Mouse (Mus musculus) heart, embryonic 14.5 days (tissue): ENCODE measurements around the gene Stx4a. TPM values are rescaled to one million over a fixed set of nuclear protein-coding genes. Genes with fewer than 3 reads are reported as not detected.
A peak's percentile ranks its signal among the peaks of the same experiment; 100 is the strongest.
"Not testable (repeated sequence)": the region's sequence is repeated elsewhere in the genome, so short reads cannot be mapped to it uniquely, and the experiment has no call there.

ENCODE experiments used
- ATAC-seq: fragments of 200-750 bp; cut with Nextera tagmentation; 2 replicates; pipeline ENCODE4 v1.8.0; 2017; ENCODE audit warnings: low read depth, moderate TSS enrichment; ENCODE audit not compliant: insufficient number of reproducible peaks, insufficient read depth, low FRiP score
- H3K27ac ChIP-seq, 2 experiments: fragments of 200-500 bp in 1 of 2; fragments of 300-500 bp in 1 of 2; sonication (generic) in 1 of 2; replicated peaks in 1 of 2; 2 replicates each; pipeline ENCODE4 v1.5.1; 2012 to 2014; ENCODE audit warnings: low read depth in 2 of 2, low read length in 2 of 2, control low read depth in 1 of 2, mild to moderate bottlenecking in 1 of 2, mixed read lengths in 1 of 2; ENCODE audit not compliant: control insufficient read depth in 1 of 2, insufficient read depth in 1 of 2
- H3K27me3 ChIP-seq: fragments of 300-500 bp; sonication (generic); 2 replicates; pipeline ENCODE4 v1.6.1; 2014; ENCODE audit warnings: mild to moderate bottlenecking, low read length, control low read depth; ENCODE audit not compliant: control insufficient read depth, insufficient read depth
- H3K36me3 ChIP-seq: fragments of 300-500 bp; sonication (generic); 2 replicates; pipeline ENCODE4 v1.6.1; 2014; ENCODE audit warnings: mild to moderate bottlenecking, control low read depth, low read length, mixed read lengths; ENCODE audit not compliant: control insufficient read depth, insufficient read depth
- H3K4me1 ChIP-seq, 2 experiments: fragments of 200-500 bp in 1 of 2; fragments of 300-500 bp in 1 of 2; sonication (generic) in 1 of 2; 2 replicates each; pipeline ENCODE4 v1.6.1; 2012 to 2014; ENCODE audit warnings: low read length in 2 of 2, control low read depth in 1 of 2, mixed read lengths in 1 of 2; ENCODE audit not compliant: control insufficient read depth in 2 of 2, insufficient read depth in 2 of 2
- H3K4me2 ChIP-seq: fragments of 300-500 bp; sonication (generic); 2 replicates; pipeline ENCODE4 v1.6.1; 2014; ENCODE audit warnings: mild to moderate bottlenecking, low read length
- H3K4me3 ChIP-seq, 2 experiments: fragments of 200-500 bp in 1 of 2; fragments of 300-500 bp in 1 of 2; sonication (generic) in 1 of 2; 2 replicates each; pipeline ENCODE4 v1.5.1; 2012 to 2014; ENCODE audit warnings: low read length in 2 of 2, mild to moderate bottlenecking in 2 of 2, control low read depth in 1 of 2, low read depth in 1 of 2, moderate library complexity in 1 of 2; ENCODE audit not compliant: control insufficient read depth in 1 of 2, insufficient read depth in 1 of 2
- H3K9ac ChIP-seq: fragments of 300-500 bp; sonication (generic); 2 replicates; pipeline ENCODE4 v1.6.1; 2014; ENCODE audit warnings: mild to moderate bottlenecking, low read length
- H3K9me3 ChIP-seq: fragments of 300-500 bp; sonication (generic); 2 replicates; pipeline ENCODE4 v1.6.1; 2016; ENCODE audit warnings: low read length, control low read depth; ENCODE audit not compliant: control insufficient read depth
- WGBS: fragments of 180-500 bp; shearing (Covaris S2); extraction: QIAGEN DNeasy Blood & Tissue Kit; methylation state at CpG from one replicate; pipeline ENCODE4 v1.1.7; 2014; 5-methylcytosine and 5-hydroxymethylcytosine counted together
- polyA plus RNA-seq: library from polyadenylated mRNA; unstranded; fragments of >200 nt; fragmentation: Nextera tagmentation; extraction: Ambion mirVana; gene quantifications from 2 replicates; pipeline ENCODE4 v1.2.1, GENCODE M21; 2014

The Stx4a gene
- polyA plus RNA-seq, 1 experiment from 2014 or later, result 28.8 TPM

GRCm38 (mm10) chr7:127895891-127896290 is 71.8 kb downstream of the Stx4a start:
- Histone ChIP-seq H3K4me3 (peak overlapping the region in 1 of 2 experiments; percentile 67; a peak in 1 of 4 replicates), H3K36me3 (peaks cover 24% of the 10 kb centered on the region), H3K4me2 (peak overlapping the region; percentile 87; the same call in 1 of the 2 replicates)
- not testable (repeated sequence) for H3K9ac ChIP-seq, ATAC-seq, H3K4me1 ChIP-seq, H3K27me3 ChIP-seq, H3K9me3 ChIP-seq, H3K27ac ChIP-seq
- 64% methylated on average over 7 of the region's 7 CpGs for WGBS

- peaks cover 6 to 7% of the 10 kb centered on the region in 2 experiments; a peak in 3 of 4 replicates for H3K4me1 ChIP-seq
- H3K4me2 ChIP-seq, result no peak overlapping the region
- H3K36me3 ChIP-seq, result peaks cover 22% of the 10 kb centered on the region
Measured at GRCm38 (mm10) chr7:127896384-127896783, 72.3 kb downstream of the Stx4a start.

DNA sequence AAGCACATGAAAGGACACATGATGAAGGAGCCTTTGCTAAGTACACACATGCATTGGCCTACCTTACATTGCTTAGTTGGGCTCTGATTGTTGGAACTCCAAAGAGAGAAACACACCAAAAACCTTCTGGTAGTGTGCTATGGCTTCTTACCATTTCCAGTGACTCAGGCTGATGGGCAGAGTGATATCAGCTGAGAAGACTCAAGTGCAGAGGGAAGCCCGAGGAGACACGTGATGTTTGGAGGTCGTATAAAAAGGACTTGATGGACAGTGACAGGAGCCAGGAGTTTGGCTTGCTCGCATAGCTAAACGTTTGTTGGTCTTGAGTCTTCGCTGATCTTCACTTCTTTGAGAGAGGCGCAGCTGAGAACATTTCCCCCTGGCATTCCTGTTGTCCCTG is 73.4 kb downstream of the Stx4a start:
- WGBS, result 83% methylated on average over 7 of the region's 7 CpGs

More at GRCm38 (mm10) chr7:127896384-127896783, 72.3 kb downstream of the Stx4a start:
- WGBS, result 55% methylated on average over 13 of the region's 13 CpGs
- Histone ChIP-seq H3K4me3 (no peak overlapping the region), H3K27me3 (no peaks in the 10 kb centered on the region), H3K9ac (no peak overlapping the region), H3K27ac (no peak overlapping the region), H3K9me3 (no peaks in the 10 kb centered on the region)
- no peak for ATAC-seq

GRCm38 (mm10) chr7:127898179-127898956 is 74.3 kb downstream of the Stx4a start:
- Histone ChIP-seq H3K4me1 (peaks cover 6 to 7% of the 10 kb centered on the region in 2 experiments; a peak in 3 of 4 replicates), H3K27me3 (no peaks in the 10 kb centered on the region), H3K4me2 (no peak overlapping the region), H3K9me3 (no peaks in the 10 kb centered on the region), H3K27ac (no peak overlapping the region), H3K9ac (no peak overlapping the region), H3K36me3 (peaks cover 6% of the 10 kb centered on the region), H3K4me3 (no peak overlapping the region)
- 34% methylated on average over 10 of the region's 10 CpGs for WGBS
- ATAC-seq, result no peak

More for the DNA sequence above, 73.4 kb downstream of the Stx4a start:
- no peaks in the 10 kb centered on the region for H3K9me3 ChIP-seq
- H3K4me2 ChIP-seq, result no peak overlapping the region
- peaks cover 6 to 7% of the 10 kb centered on the region in 2 experiments; a peak in 3 of 4 replicates for H3K4me1 ChIP-seq
- no peak overlapping the region for H3K27ac ChIP-seq
- ATAC-seq, result no peak
- no peak overlapping the region for H3K4me3 ChIP-seq
- no peak overlapping the region for H3K9ac ChIP-seq
- no peaks in the 10 kb centered on the region for H3K27me3 ChIP-seq
- H3K36me3 ChIP-seq, result peaks cover 14% of the 10 kb centered on the region

Other genes with a start within 250 kb of the Stx4a start
- 10.1 and 12.7 TPM in 2 replicates for gene Ccdc189, start 235.7 kb upstream of the Stx4a start, polyA plus RNA-seq
- gene Rnf40, start 235.5 kb upstream of the Stx4a start, polyA plus RNA-seq, result 24.1 and 25.8 TPM in 2 replicates
- 10.7 and 12.3 TPM in 2 replicates for gene Zfp629, start 208.5 kb upstream of the Stx4a start, polyA plus RNA-seq
- 30.6 and 41.1 TPM in 2 replicates for gene Bcl7c, start 115.4 kb upstream of the Stx4a start, polyA plus RNA-seq
- gene Ctf1, start 111.6 kb upstream of the Stx4a start, polyA plus RNA-seq, result 4.7 and 5.6 TPM in 2 replicates
- gene Ctf2, start 92.1 kb upstream of the Stx4a start, polyA plus RNA-seq, result not detected in 2 replicates
- gene Fbxl19, start 79.8 kb upstream of the Stx4a start, polyA plus RNA-seq, result 0.93 and 1.5 TPM in 2 replicates
- 15.7 and 17.7 TPM in 2 replicates for gene Orai3, start 54.5 kb upstream of the Stx4a start, polyA plus RNA-seq
- gene Setd1a, start 47.6 kb upstream of the Stx4a start, polyA plus RNA-seq, result 15.0 and 16.5 TPM in 2 replicates
- not detected in 2 replicates for gene Gm49388, start 38.7 kb upstream of the Stx4a start, polyA plus RNA-seq
- gene Hsd3b7, start 23.7 kb upstream of the Stx4a start, polyA plus RNA-seq, result 20.4 and 22.2 TPM in 2 replicates
- 1.0 and 1.2 TPM in 2 replicates for gene Stx1b, start 255 bp downstream of the Stx4a start, polyA plus RNA-seq
- 8.8 and 8.9 TPM in 2 replicates for gene Zfp646, start 51.9 kb downstream of the Stx4a start, polyA plus RNA-seq
- 6.8 and 7.4 TPM in 2 replicates for gene Zfp668, start 52.5 kb downstream of the Stx4a start, polyA plus RNA-seq
- 0.66 and 1.3 TPM in 2 replicates for gene Prss53, start 66.7 kb downstream of the Stx4a start, polyA plus RNA-seq
- not detected in 2 replicates for gene Gm21974, start 71.2 kb downstream of the Stx4a start, polyA plus RNA-seq
- gene Vkorc1, start 71.3 kb downstream of the Stx4a start, polyA plus RNA-seq, result 121 and 142 TPM in 2 replicates
- 167 and 178 TPM in 2 replicates for gene Bckdk, start 79.8 kb downstream of the Stx4a start, polyA plus RNA-seq
- gene Kat8, start 88.2 kb downstream of the Stx4a start, polyA plus RNA-seq, result 28.3 and 28.7 TPM in 2 replicates
- gene Prss8, start 105.8 kb downstream of the Stx4a start, polyA plus RNA-seq, result 0.23 and 0.62 TPM in 2 replicates
- 9.2 and 10.1 TPM in 2 replicates for gene Prss36, start 122.4 kb downstream of the Stx4a start, polyA plus RNA-seq
- gene Fus, start 143.2 kb downstream of the Stx4a start, polyA plus RNA-seq, result 40.6 and 41.0 TPM in 2 replicates
- 58.6 and 59.9 TPM in 2 replicates for gene Pycard, start 169.6 kb downstream of the Stx4a start, polyA plus RNA-seq
- 0.38 and 0.54 TPM in 2 replicates for gene Trim72, start 179.7 kb downstream of the Stx4a start, polyA plus RNA-seq
- gene Itgam, start 238.3 kb downstream of the Stx4a start, polyA plus RNA-seq, result 0.63 and 0.82 TPM in 2 replicates
- not detected in 2 replicates for gene Gm49368, start 238.4 kb downstream of the Stx4a start, polyA plus RNA-seq